Mouse (Mus musculus): ENCODE results near the gene Tmf1. TPM values are rescaled to one million over a fixed set of nuclear protein-coding genes. Genes with fewer than 3 reads are reported as not detected.

The Tmf1 gene
- total RNA-seq, 1 experiment, result 28.2 TPM

DNA sequence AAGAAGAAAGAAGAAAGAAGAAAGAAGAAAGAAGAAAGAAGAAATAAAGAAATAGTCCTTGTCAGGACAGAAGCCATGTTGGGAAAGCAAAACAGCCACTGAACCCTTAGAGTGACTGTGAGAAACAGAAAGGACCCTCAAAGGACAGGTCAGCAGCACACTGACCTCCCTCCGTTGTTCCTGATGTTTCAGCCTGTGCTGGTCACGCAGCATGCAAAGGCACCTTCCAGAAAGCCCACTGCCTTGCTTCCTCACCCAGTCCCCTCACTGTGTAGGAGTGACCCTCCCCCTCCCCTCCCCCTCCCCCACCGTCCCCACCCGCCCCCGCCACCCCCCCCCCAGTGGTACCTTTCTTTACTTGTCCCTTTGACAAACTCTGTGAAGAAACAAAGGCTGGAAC is 41.8 kb upstream of the Tmf1 start:
- no peak for DNase-seq (ENCODE audit: low read depth, low spot score)
- no peak overlapping the region for H3K9ac ChIP-seq (ENCODE audit: insufficient read depth, low read depth, low read length, poor library complexity, severe bottlenecking)
- no peak overlapping the region for H3K4me3 ChIP-seq (ENCODE audit: insufficient read depth in 1 of 2, low read depth in 1 of 2, low read length in 2 of 2, poor library complexity in 1 of 2, severe bottlenecking in 1 of 2)
- H3K9me3 ChIP-seq (ENCODE audit: control insufficient read depth, insufficient read depth, low read depth, low read length), result no peaks in the 10 kb centered on the region
- in situ Hi-C loops (cut with MboI; ENCODE audit: low sequenced_read_pairs in 2 of 2, unreplicated experiment in 2 of 2), result no loop called here
- TF ChIP-seq MAFK (IDR thresholded peaks at IDR 0.05; ENCODE audit: insufficient read depth, low read depth, low read length) (no peak), ZC3H11A (IDR thresholded peaks at IDR 0.05; ENCODE audit: borderline replicate concordance, low read depth, low read length) (no peak), HCFC1 (IDR thresholded peaks at IDR 0.05; ENCODE audit: borderline replicate concordance, insufficient read depth, low read length) (no peak), CHD2 (IDR thresholded peaks at IDR 0.05; ENCODE audit: low read depth, low read length) (no peak), ZNF384 (IDR thresholded peaks at IDR 0.05; ENCODE audit: low read depth, low read length) (no peak)
- H3K36me3 ChIP-seq (ENCODE audit: control insufficient read depth, insufficient read depth, low read length, poor library complexity, severe bottlenecking), result no peaks in the 10 kb centered on the region
- H3K27ac ChIP-seq (ENCODE audit: insufficient read depth, low read depth, low read length, poor library complexity, severe bottlenecking), result no peak overlapping the region
- no peaks in the 10 kb centered on the region; a peak in 1 of 4 replicates for H3K4me1 ChIP-seq (ENCODE audit: control insufficient read depth in 2 of 2, insufficient read depth in 2 of 2, low read length in 2 of 2, poor library complexity in 1 of 2)

DNA sequence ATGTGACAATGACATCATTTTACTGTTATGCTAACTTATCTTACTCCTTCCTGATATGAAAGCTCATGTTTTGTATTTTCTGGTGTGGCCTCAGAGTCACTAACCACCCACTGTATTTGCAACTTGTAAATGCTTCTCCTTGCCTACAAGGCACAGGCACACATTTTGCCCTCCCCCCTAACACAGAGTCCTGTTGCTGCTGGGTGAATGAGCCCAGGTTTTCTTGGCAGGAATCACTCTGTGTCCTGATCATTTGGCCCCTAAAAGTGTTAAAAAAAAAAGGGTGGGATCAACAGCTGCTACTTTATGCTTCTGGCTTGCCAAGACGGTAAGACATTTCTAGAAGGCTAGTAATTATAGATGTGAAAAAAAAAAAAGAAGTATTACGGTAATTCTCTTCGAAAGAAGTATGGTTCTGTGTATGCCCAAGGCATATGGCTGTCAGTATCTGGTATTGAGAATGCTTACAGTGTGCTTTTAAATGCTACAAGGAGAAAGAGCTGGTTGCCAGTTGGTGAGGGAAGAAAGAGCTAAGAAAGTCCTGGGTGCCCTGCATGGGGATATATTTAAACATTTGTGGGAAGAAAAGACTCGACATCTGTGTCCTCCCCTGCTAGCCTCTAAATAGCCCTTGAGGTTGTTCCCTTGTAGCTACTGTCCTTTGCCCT is 37.4 kb upstream of the Tmf1 start:
- H3K4me3 ChIP-seq (ENCODE audit: insufficient read depth in 1 of 2, low read depth in 1 of 2, low read length in 2 of 2, poor library complexity in 1 of 2, severe bottlenecking in 1 of 2), result no peak overlapping the region
- no peaks in the 10 kb centered on the region for H3K9me3 ChIP-seq (ENCODE audit: control insufficient read depth, insufficient read depth, low read depth, low read length)
- no peaks in the 10 kb centered on the region for H3K36me3 ChIP-seq (ENCODE audit: control insufficient read depth, insufficient read depth, low read length, poor library complexity, severe bottlenecking)
- no peak overlapping the region for H3K9ac ChIP-seq (ENCODE audit: insufficient read depth, low read depth, low read length, poor library complexity, severe bottlenecking)
- no peak for DNase-seq (ENCODE audit: low read depth, low spot score)
- in situ Hi-C loops (cut with MboI; ENCODE audit: low sequenced_read_pairs in 2 of 2, unreplicated experiment in 2 of 2), result no loop called here
- no peaks in the 10 kb centered on the region; a peak in 1 of 4 replicates for H3K4me1 ChIP-seq (ENCODE audit: control insufficient read depth in 2 of 2, insufficient read depth in 2 of 2, low read length in 2 of 2, poor library complexity in 1 of 2)
- no peak overlapping the region for H3K27ac ChIP-seq (ENCODE audit: insufficient read depth, low read depth, low read length, poor library complexity, severe bottlenecking)
- TF ChIP-seq ZNF384 (IDR thresholded peaks at IDR 0.05; ENCODE audit: low read depth, low read length), result no peak

DNA sequence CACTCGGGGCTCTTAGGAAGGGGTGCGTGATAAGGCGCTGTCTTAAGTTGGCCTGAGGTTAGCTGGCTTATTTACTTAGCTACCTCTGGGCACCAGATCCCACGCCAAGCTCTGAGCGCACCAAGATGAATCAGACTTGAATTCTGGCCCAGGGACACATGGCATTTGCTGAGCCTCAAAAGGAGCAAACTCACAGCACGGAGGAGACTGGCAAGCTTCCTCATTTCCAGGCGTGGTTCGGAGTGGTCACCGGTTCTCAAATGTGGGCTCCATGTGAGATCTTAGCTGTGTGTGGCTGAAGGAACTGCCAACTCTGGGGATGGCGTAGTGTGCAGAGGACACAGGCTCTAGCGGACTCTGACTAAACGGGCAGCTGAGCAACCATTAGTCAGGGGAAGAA is 33.1 kb upstream of the Tmf1 start:
- Histone ChIP-seq H3K4me3 (ENCODE audit: insufficient read depth in 1 of 2, low read depth in 1 of 2, low read length in 2 of 2, poor library complexity in 1 of 2, severe bottlenecking in 1 of 2) (peak overlapping the region; percentile 0 to 89; a peak in 3 of 4 replicates), H3K9me3 (ENCODE audit: control insufficient read depth, insufficient read depth, low read depth, low read length) (no peaks in the 10 kb centered on the region), H3K36me3 (ENCODE audit: control insufficient read depth, insufficient read depth, low read length, poor library complexity, severe bottlenecking) (no peaks in the 10 kb centered on the region), H3K9ac (ENCODE audit: insufficient read depth, low read depth, low read length, poor library complexity, severe bottlenecking) (peak overlapping the region; percentile 4; the same call in 1 of the 2 replicates), H3K4me1 (ENCODE audit: control insufficient read depth in 2 of 2, insufficient read depth in 2 of 2, low read length in 2 of 2, poor library complexity in 1 of 2) (peaks cover 1 to 3% of the 10 kb centered on the region in 2 experiments; a peak in 2 of 4 replicates), H3K27ac (ENCODE audit: insufficient read depth, low read depth, low read length, poor library complexity, severe bottlenecking) (no peak overlapping the region)
- in situ Hi-C loops (cut with MboI; ENCODE audit: low sequenced_read_pairs in 2 of 2, unreplicated experiment in 2 of 2), result no loop called here
- TF ChIP-seq ZNF384 (IDR thresholded peaks at IDR 0.05; ENCODE audit: low read depth, low read length) (no peak), CHD2 (IDR thresholded peaks at IDR 0.05; ENCODE audit: low read depth, low read length) (no peak), HCFC1 (IDR thresholded peaks at IDR 0.05; ENCODE audit: borderline replicate concordance, insufficient read depth, low read length) (no peak), MAFK (IDR thresholded peaks at IDR 0.05; ENCODE audit: insufficient read depth, low read depth, low read length) (no peak), ZC3H11A (IDR thresholded peaks at IDR 0.05; ENCODE audit: borderline replicate concordance, low read depth, low read length) (no peak)
- DNase-seq (ENCODE audit: low read depth, low spot score), result no peak

DNA sequence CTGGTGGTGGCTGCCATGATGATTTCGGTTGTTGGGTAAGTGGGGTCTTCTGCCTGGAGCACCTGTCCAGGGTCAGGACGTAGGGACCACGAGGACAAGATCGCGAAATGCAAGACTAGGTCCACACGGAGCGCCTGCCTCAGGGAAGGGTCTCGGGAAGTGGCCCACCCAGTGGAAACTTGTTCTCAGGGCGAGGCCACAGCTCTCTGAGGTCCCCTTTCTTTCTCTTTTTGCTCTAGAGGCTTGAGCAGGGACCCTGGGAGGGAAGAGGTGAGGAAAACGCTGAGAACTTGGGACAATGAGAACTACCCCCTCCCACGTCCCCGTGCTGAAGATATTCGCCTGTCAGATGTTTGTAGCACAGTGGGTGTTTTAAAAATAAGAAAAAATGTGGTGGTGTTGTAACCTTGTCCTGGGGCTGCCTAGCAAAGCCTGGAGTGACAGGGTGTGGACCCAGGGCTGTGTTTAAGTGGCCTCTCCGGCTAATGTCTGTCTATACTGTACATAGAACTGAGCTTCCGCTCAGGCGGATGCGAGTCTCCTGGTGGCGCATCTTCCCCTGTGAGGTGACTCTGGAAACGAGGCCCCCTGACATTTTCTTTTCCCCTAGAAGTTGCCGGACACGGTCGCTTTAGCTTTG is 32.2 kb upstream of the Tmf1 start:
- Histone ChIP-seq H3K4me3 (ENCODE audit: insufficient read depth in 1 of 2, low read depth in 1 of 2, low read length in 2 of 2, poor library complexity in 1 of 2, severe bottlenecking in 1 of 2) (peak overlapping the region; percentile 89 to 97), H3K9me3 (ENCODE audit: control insufficient read depth, insufficient read depth, low read depth, low read length) (no peaks in the 10 kb centered on the region), H3K4me1 (ENCODE audit: control insufficient read depth in 2 of 2, insufficient read depth in 2 of 2, low read length in 2 of 2, poor library complexity in 1 of 2) (peaks cover 1 to 3% of the 10 kb centered on the region in 2 experiments; a peak in 2 of 4 replicates), H3K9ac (ENCODE audit: insufficient read depth, low read depth, low read length, poor library complexity, severe bottlenecking) (peak overlapping the region; percentile 92), H3K27ac (ENCODE audit: insufficient read depth, low read depth, low read length, poor library complexity, severe bottlenecking) (peak overlapping the region; percentile 45), H3K36me3 (ENCODE audit: control insufficient read depth, insufficient read depth, low read length, poor library complexity, severe bottlenecking) (no peaks in the 10 kb centered on the region)
- no peak for DNase-seq (ENCODE audit: low read depth, low spot score)
- TF ChIP-seq MAFK (IDR thresholded peaks at IDR 0.05; ENCODE audit: insufficient read depth, low read depth, low read length), result no peak
- TF ChIP-seq ZC3H11A (IDR thresholded peaks at IDR 0.05; ENCODE audit: borderline replicate concordance, low read depth, low read length), result no peak
- no peak for TF ChIP-seq HCFC1 (IDR thresholded peaks at IDR 0.05; ENCODE audit: borderline replicate concordance, insufficient read depth, low read length)
- no peak for TF ChIP-seq ZNF384 (IDR thresholded peaks at IDR 0.05; ENCODE audit: low read depth, low read length)
- no peak for TF ChIP-seq CHD2 (IDR thresholded peaks at IDR 0.05; ENCODE audit: low read depth, low read length)
- in situ Hi-C loops (cut with MboI; ENCODE audit: low sequenced_read_pairs in 2 of 2, unreplicated experiment in 2 of 2), result no loop called here
